Mouse (Mus musculus): ENCODE measurements around the gene Fam71b.

DNA sequence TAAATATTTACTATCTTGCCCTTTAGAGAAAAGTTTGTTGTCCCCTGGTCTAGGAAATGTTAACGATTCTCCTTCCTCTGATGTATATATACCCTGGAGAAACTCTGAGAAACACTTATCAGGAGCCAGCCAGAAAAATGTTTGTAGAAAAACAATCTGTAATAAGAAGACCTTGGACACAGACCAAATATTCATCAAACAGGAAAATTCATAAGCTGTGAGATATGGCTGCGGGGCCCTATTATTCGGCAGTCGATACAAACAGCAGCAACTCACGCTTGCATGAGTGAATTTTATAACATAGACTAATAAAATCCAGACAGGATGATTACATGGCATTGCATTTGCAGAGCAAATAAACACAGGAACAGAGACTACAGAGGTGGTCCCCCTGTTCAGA is 22.5 kb downstream of the Fam71b start:
- TF ChIP-seq CTCF (IDR thresholded peaks at IDR 0.05; ENCODE audit: borderline replicate concordance, insufficient read depth, low read length) (no peak), POLR2A (IDR thresholded peaks at IDR 0.05; ENCODE audit: low read depth, low read length) (no peak)

Data from embryonic fibroblast, embryonic 13.5 days (primary cell).